Mouse (Mus musculus): ENCODE measurements around the gene Il5.

Gene Il5

DNA sequence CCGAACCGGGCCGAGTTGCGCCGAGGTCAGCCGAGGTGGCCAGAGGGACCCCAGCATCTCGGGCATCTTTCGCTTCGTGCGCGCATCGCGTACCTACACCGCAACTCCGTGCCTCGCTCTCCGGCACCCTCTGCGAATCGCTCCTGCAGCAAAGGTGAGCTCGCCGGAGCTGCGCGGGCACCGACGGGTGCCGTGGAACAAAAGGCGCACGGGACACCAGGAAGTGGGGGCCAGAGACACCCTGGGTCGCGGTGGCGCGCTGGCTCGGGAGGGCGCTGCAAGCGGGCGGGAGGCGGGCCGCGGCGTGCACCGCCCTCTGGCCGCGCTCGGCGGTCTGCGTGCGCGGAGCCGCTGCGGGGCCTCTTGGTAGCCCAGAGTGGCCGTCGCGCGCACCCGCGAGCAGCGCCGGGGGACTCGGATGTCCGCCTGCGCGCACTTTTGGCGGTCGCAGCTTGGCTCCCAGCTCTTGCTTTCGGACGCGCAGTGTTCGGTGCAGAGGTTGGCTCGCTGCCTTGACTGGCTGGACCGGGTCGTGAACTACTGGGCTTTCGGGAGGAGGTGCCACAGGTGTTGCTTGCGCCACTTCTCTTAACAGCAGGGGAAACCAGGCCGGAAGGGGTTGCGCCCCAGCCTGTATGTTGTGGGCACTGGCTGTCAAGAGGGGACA, 49.7 kb downstream of the Il5 start:
- DNase-seq (ENCODE audit: low spot score in 2 of 2), result peak; percentile 72 to 77

DNA sequence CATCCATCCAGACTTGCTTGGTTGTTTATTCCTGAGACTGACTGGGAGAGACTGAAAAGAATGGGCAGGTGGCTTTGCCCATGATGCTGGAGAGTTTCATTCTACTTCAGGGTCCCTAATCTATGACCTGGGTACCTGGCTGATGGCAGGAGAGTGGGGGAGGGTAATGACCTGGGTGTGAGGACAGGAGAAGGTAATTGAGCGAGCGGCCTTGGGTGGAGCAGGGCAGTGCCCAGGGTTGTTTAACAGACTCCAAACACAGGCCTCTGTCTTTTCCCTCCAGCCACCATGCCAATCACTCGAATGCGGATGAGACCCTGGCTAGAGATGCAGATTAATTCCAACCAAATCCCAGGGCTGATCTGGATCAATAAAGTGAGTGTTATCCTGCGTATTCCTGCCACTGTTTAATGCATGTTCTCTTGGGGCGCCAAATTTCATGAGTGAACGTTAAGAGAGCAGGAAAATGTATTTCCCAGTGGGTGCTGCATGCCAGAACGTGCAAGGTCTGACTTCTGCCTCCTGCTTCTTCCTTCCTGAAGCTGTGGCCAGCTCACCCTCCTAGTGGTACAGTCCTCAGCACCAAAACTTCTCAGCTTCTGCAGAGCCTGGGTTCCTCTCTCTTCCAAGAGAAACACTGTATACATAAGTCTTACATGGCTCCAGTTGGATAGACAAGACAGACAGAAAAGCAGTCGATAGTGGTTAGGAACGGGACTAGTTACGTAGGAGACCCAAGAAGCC, 50.6 kb downstream of the Il5 start:
- no peak for DNase-seq (ENCODE audit: low spot score in 2 of 2)

- no peak for DNase-seq (ENCODE audit: low spot score in 2 of 2)
Measured at GRCm38 (mm10) chr11:53772536-53772935, 51.9 kb downstream of the Il5 start.

GRCm38 (mm10) chr11:53773087-53773486, 52.5 kb downstream of the Il5 start, which contains the start of gene Gm17334:
Gene Gm17334 (minus strand): TSS chr11:53773187.
- no peak for DNase-seq (ENCODE audit: low spot score in 2 of 2)

DNA sequence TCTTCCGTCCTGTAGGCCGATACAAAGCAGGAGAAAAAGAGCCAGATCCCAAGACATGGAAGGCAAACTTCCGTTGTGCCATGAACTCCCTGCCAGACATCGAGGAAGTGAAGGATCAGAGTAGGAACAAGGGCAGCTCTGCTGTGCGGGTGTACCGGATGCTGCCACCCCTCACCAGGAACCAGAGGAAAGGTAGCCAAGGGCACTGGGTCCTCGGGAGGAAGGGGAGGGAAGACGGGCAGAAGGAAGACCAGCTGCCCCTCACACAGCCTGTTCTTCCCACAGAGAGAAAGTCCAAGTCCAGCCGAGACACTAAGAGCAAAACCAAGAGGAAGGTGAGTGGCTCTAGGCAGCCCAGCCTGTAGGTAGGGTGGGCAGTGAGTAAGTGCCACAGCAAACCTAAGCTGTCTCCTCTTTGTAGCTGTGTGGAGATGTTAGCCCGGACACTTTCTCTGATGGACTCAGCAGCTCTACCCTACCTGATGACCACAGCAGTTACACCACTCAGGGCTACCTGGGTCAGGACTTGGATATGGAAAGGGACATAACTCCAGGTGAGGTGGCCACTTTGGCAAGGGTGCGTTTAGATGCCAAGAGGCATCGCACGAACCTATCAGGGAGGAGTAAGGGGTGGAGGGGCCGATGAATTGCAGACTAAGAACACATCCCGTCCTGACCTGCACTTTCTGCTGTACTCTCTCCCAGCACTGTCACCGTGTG, 53.2 kb downstream of the Il5 start:
- no peak for DNase-seq (ENCODE audit: low spot score in 2 of 2)

Data from natural killer cell, adult 2 months (primary cell).